Mouse (Mus musculus): ENCODE results near the gene Tas2r119.
"Not testable (repeated sequence)": the region's sequence is repeated elsewhere in the genome, so short reads cannot be mapped to it uniquely, and the experiment has no call there.

Gene Tas2r119

DNA sequence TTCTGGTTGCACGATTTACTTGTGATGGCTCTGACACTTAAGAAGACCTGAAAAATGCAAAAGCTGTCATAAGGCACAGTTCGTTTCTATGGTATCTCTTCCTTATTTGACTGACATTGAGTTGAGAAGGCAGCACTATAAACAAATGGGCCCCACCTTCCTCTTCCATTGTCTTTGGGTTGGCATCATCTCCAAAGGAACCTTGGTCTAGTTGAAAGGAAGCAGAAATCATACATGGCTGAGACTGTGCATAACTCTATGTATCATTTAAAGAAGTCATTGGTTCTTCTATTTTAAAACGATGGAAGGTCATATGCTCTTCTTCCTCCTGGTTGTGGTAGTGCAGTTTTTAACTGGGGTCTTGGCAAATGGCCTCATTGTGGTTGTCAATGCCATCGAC, at the start of gene Tas2r119:
Tas2r119 (plus strand) TSS at position 301 of the 400 bp plus-strand sequence.
- no peak for DNase-seq (ENCODE audit: low spot score)

DNA sequence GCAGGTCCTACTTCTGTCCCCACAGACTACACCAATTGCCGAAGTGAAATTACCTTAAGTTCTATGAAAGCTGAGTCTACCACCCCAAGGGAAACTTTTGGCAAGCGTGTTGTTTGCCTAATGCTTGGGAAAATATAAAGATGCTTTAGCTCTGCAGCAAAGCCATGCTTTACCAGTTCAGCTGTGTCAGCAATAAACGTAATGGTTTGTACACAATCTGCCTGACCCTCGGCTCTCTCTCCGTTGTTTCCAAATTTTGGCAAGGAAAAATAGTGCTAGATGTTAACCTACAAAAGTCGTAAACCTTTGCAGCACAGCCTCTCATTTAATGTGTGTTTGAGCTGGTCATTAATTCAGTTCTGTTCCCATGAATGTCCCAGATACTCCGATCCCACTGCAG, 44.8 kb upstream of the Tas2r119 start:
- DNase-seq (ENCODE audit: low spot score): no peak

GRCm38 (mm10) chr15:32141657-32142056, 35.4 kb upstream of the Tas2r119 start:
- DNase-seq (ENCODE audit: low spot score): no peak

DNA sequence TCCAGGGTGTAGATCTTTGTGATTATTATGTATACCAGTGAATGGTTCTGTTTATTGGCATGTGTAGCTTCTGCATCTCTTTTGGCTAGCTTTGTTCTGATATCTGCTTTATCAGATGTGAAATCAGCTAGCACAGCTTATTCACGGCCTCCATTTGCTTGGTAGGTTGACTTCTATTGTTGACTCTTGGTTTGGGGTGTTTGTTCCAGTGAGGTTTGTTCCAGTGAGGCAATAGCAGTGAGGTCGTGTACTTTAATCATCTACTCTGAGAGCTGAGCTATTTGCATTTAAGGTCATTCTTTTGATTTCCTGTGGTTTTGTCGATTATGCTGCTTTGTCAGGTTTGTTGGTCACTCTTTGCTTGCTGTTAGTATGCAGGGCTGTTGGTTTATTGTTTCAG, 32.8 kb upstream of the Tas2r119 start:
- DNase-seq (ENCODE audit: low spot score): no peak

DNA sequence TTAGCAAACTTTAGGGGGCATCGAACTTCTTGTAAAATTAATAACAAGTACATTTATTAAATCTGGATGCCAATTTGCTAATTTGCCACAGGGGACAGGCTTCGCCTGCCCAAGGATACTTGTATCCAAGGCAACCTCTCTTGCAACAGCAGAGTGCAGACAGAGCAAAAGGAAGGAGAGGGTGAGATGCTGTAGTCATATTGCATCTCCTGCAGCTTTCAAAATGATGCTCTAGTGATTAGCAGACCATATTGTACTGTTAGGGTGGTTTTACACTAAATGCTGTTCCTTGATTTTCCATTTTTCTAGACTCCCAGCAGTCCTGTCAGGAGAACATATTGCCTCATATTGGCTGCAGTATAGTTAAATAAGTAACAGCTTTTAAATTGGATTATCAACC, 23.7 kb upstream of the Tas2r119 start:
- DNase-seq (ENCODE audit: low spot score): no peak

GRCm38 (mm10) chr15:32153857-32154449, 23.1 kb upstream of the Tas2r119 start:
- DNase-seq (ENCODE audit: low spot score): no peak

GRCm38 (mm10) chr15:32156126-32156525, 21.0 kb upstream of the Tas2r119 start:
- no peak for DNase-seq (ENCODE audit: low spot score)

DNA sequence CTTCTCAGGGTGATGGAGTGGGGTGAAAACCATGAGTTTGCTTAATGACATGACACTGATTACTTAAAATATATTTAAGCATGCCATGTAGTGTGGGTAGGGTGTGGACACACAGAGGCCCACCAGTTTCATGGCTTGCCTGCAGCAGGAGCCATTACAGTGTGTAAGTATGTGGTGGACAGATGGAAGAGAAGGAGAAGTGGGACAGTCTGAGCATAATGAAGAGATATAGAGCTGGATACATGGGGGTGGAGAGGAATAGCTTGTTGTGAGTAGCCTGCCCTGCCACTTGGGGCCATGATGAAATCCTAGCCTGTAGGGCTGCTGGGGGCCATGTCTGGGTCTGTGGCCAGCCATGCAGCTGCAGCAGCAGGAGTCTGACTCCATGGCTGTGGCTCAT, 16.8 kb upstream of the Tas2r119 start:
- DNase-seq (ENCODE audit: low spot score): no peak

GRCm38 (mm10) chr15:32171764-32172163, 5.3 kb upstream of the Tas2r119 start:
- no peak for DNase-seq (ENCODE audit: low spot score)

DNA sequence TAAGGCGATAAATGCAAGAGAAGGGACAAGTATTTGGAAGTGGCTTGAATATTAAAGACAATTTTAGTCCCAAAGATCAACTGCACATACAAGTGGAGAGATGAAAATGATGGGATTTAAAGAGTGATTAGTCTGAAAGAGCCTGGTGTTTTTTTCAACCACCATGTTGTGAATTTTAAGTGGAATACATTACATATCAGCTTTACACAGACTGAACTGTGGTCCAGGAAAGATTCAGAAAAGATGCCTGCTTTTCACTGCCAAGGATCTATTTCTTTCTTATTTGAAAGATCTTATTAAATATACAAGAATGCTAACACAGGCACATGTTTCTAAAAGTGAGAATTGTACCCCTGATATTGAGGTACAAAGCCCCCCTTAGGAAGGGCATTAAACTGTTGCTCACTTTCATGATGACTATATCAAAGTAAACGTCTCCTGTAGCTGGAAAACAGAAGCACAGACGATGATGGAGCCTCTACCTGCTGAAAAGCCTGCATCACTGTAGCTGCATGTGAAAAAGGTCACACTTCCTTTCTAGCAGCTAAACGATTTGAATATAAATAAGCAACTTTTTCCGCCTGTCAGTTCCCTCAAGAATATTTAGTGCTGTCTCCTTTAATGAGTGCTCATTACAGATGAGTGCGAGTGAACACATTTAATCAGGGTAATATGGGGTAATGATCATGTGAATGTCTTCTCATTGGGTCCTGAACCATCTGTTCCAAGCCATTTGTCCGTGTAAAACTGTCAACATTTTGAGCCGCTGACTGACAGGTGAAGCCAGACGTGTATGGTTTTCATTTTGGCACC, 4.7 kb upstream of the Tas2r119 start:
- no peak for DNase-seq (ENCODE audit: low spot score)

- no peak for DNase-seq (ENCODE audit: low spot score)
Observed at GRCm38 (mm10) chr15:32172988-32173329, 4.1 kb upstream of the Tas2r119 start.

DNA sequence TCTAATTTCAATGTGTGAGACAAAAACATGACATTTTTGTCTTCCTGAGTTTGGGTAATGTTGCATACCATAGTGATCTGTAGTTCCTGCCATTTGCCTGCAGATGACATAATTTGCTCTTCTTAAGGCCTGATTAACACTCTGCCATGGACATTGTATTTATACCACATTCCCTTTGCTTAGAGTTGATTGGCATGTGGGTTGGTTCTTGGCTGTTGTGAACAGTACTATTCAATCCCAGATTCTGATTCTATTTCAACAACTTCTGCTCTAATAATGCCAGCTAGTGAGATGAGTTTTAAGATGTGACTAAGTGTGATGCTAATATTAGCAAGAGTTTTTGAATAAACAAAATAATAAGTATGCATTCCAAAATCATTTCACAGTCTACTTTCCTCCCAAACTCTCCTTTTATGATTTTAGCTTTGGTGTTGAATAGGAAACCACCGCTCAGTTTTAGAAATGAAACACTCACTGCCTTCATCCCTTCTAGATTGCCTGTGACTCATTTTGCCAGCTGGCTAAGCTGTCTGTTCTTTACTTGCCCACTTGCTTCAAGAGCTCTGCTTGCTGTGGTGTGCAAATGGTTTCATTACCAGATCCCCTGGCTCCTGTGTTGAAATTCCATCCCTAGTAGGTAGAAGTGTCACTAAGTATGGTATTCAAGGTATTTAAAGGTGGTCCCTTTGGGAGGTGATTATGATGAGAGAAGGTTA, 3.1 kb downstream of the Tas2r119 start:
- no peak for DNase-seq (ENCODE audit: low spot score)

GRCm38 (mm10) chr15:32182026-32182425, 4.9 kb downstream of the Tas2r119 start:
- DNase-seq (ENCODE audit: low spot score): no peak

DNA sequence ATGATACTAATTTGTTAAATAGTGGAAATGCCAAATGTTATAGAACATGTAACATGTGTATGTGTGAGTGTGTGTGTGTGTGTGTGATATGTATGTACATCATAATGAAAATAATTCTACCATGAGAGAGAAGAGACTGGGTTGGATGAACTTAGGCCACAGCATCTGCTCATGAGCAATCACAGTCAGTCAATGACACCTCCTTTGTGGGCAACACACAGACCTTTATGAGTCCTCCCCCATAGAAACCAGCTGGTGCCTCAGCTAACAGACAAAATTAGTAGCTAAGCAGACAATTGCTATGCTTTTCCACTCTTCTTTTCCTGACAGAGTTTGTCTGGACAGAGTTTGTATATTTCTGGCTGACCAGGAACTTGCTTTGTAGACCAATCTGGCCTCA, 7.9 kb downstream of the Tas2r119 start:
- no peak for DNase-seq (ENCODE audit: low spot score)

- no peak for DNase-seq (ENCODE audit: low spot score)
Observed at GRCm38 (mm10) chr15:32189879-32190278, 12.8 kb downstream of the Tas2r119 start.

GRCm38 (mm10) chr15:32190436-32190835, 13.3 kb downstream of the Tas2r119 start:
- no peak for DNase-seq (ENCODE audit: low spot score)

DNA sequence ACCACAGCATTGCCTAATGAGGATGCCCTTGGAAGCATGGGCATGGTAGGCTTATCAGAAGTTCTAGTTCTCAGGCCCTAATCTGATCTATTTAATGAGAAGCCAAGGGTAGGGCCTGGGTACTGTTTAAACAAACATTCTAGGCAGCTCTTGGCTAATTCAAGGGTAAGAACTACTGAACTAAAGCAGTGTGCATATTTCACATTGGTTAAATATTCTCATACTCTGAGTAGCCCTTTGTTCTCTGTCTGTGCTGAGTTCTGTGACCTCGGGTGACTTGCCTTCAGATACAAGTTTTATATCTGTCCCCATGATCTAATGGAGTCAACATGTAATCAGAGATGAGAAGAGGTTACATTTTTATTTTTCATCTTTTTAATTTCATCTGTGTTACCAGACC, 15.9 kb downstream of the Tas2r119 start:
- DNase-seq (ENCODE audit: low spot score): no peak

DNA sequence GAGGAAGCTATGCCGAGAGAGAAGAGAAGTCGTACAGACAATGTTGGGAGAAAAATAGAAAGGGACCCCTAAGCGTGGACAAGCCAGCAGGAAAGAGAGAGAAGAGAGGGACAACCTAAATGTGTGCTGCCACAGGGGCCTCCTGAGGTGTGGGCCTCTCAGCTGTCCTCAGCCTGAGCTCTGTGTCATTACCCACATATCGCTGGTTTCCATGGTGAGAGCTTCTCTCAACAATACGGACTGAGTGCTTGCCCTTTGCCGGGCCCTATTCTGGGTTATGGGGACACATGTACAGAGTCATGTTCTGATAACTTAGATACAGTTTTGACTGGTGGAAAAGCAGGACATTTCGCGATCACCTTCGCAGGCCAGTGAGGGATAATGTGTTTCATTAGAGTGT, 21.0 kb downstream of the Tas2r119 start:
- DNase-seq (ENCODE audit: low spot score): no peak

- no peak for DNase-seq (ENCODE audit: low spot score)
Observed at GRCm38 (mm10) chr15:32198561-32198960, 21.5 kb downstream of the Tas2r119 start.

GRCm38 (mm10) chr15:32203242-32203641, 26.2 kb downstream of the Tas2r119 start:
- DNase-seq (ENCODE audit: low spot score): no peak

GRCm38 (mm10) chr15:32204908-32205307, 27.8 kb downstream of the Tas2r119 start:
- DNase-seq (ENCODE audit: low spot score): no peak

DNA sequence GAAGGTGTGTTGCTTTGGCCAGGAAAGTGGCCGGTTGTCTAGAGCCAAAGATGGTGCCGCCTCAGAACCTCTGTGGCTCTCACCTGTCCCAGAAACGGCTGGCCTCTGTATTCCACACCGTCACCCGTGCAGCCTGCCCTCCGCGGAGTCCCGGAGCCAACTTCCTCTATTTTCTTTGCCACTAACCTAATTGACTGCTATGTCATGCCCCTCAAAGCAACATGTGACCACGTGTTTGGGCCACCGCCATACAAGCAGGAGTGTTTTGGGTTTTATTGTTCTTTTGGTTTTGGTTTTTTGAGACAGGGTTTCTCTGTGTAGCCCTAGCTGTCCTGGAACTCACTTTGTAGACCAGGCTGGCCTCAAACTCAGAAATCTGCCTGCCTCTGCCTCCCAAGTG, 37.6 kb downstream of the Tas2r119 start:
- not testable (repeated sequence) for DNase-seq (ENCODE audit: low spot score)

- DNase-seq (ENCODE audit: low spot score): no peak
Observed at GRCm38 (mm10) chr15:32223028-32223427, 45.9 kb downstream of the Tas2r119 start.
